8 mouse cellular contexts compared by ENCODE assay signal in genomic region chr4:155891551-155892001, GRCm38 (mm10). TPM values are rescaled to one million over a fixed set of nuclear protein-coding genes. Genes with fewer than 3 reads are reported as not detected.
A peak's percentile ranks its signal among the peaks of the same experiment; 100 is the strongest.
DNase-seq lines count a peak whose midpoint lies in the region; ATAC-seq and TF ChIP-seq lines count a peak whose summit lies in the region.

Gene Pusl1 (minus strand): TSS chr4:155891781.
Gene Acap3 (plus strand): TSS chr4:155891822.

- peak within 1 kb of the TSS; percentile 98 for H3K4me2 ChIP-seq in heart, embryonic 11.5 days
- peak within 1 kb of the TSS; percentile 97 for H3K4me2 ChIP-seq in kidney, embryonic 16.5 days (replicated peaks; ENCODE audit: low read depth, low read length)
- H3K4me2 ChIP-seq in myocyte (ENCODE audit: low read depth) = peak within 1 kb of the TSS; percentile 83

- H3K4me1 ChIP-seq in heart, embryonic 11.5 days (ENCODE audit: control insufficient read depth, insufficient read depth, low read length) = peaks cover 27% of the 10 kb centered on the region
- peaks cover 37% of the 10 kb centered on the region for H3K4me1 ChIP-seq in kidney, embryonic 16.5 days (ENCODE audit: insufficient read depth, low read length)
- peaks cover 3% of the 10 kb centered on the region; the same call in 1 of the 2 replicates for H3K4me1 ChIP-seq in liver, adult 2 months (ENCODE audit: control insufficient read depth, insufficient read depth, low read length)

- WGBS in heart, embryonic 11.5 days (ENCODE audit: insufficient replicate concordance) = under 1% methylated on average over 52 of the region's 52 CpGs
- WGBS in kidney, embryonic 16.5 days = under 1% methylated on average over 52 of the region's 52 CpGs
- under 1% methylated on average over 52 of the region's 52 CpGs for WGBS in liver, adult 2 months

- H3K36me3 ChIP-seq in heart, embryonic 11.5 days (ENCODE audit: control insufficient read depth, insufficient read depth, low read length) = peaks cover 17% of the 10 kb centered on the region
- H3K36me3 ChIP-seq in kidney, embryonic 16.5 days (ENCODE audit: insufficient read depth, low read length) = peaks cover 31% of the 10 kb centered on the region
- peaks cover 8% of the 10 kb centered on the region; the same call in 1 of the 2 replicates for H3K36me3 ChIP-seq in liver, adult 2 months (ENCODE audit: control insufficient read depth, insufficient read depth, low read length)
- H3K36me3 ChIP-seq in myocyte (ENCODE audit: control insufficient read depth, insufficient read depth) = peaks cover 5% of the 10 kb centered on the region
- peaks cover 4% of the 10 kb centered on the region for H3K36me3 ChIP-seq in splenic B cell, adult 2 months (ENCODE audit: control insufficient read depth, insufficient read depth, low read length, poor library complexity, severe bottlenecking)

- DNase-seq in B cell, adult 2 months = peak; percentile 98
- DNase-seq in brain, adult 2 months (ENCODE audit: low read depth, low spot score) = peak; percentile 98
- DNase-seq in liver, adult 2 months (ENCODE audit: extremely low read depth, low read depth, low spot score) = peak; percentile 76
- peak; percentile 97 for DNase-seq in splenic B cell, adult 2 months (ENCODE audit: low read depth, low spot score)

- TF ChIP-seq POLR2A in liver, adult 2 months (IDR thresholded peaks at IDR 0.05; ENCODE audit: extremely low read depth, insufficient read depth, low read length) = no peak
- TF ChIP-seq POLR2A in myocyte (IDR thresholded peaks at IDR 0.05; ENCODE audit: insufficient read length, low read depth) = peak; percentile 78

- no peaks in the 10 kb centered on the region for H3K27me3 ChIP-seq in heart, embryonic 11.5 days (ENCODE audit: control insufficient read depth, insufficient read depth, low read length)
- H3K27me3 ChIP-seq in kidney, embryonic 16.5 days (ENCODE audit: insufficient read depth, low read length) = no peaks in the 10 kb centered on the region
- no peaks in the 10 kb centered on the region for H3K27me3 ChIP-seq in liver, adult 2 months (ENCODE audit: control insufficient read depth, insufficient read depth, low read length)
- H3K27me3 ChIP-seq in myocyte (ENCODE audit: control insufficient read depth, insufficient read depth, insufficient read length) = no peaks in the 10 kb centered on the region
- H3K27me3 ChIP-seq in splenic B cell, adult 2 months (ENCODE audit: control insufficient read depth, insufficient read depth, low read length, poor library complexity, severe bottlenecking) = no peaks in the 10 kb centered on the region

- H3K4me3 ChIP-seq in heart, embryonic 11.5 days (ENCODE audit: low read depth, low read length) = peak within 1 kb of the TSS; percentile 85
- H3K4me3 ChIP-seq in kidney, embryonic 16.5 days (ENCODE audit: low read length) = peak within 1 kb of the TSS; percentile 82
- H3K4me3 ChIP-seq in liver, adult 2 months (ENCODE audit: insufficient read depth, low read depth, low read length) = peak within 1 kb of the TSS; percentile 87
- peak within 1 kb of the TSS; percentile 78 for H3K4me3 ChIP-seq in myocyte

- H3K27ac ChIP-seq in heart, embryonic 11.5 days (ENCODE audit: low read depth, low read length) = peak within 1 kb of the TSS; percentile 96
- peak within 1 kb of the TSS; percentile 97 for H3K27ac ChIP-seq in kidney, embryonic 16.5 days (ENCODE audit: low read length)
- peak within 1 kb of the TSS; percentile 97 for H3K27ac ChIP-seq in liver, adult 2 months (replicated peaks; ENCODE audit: insufficient read depth, low read depth, low read length)

- ATAC-seq in erythroblast, adult 5-6 weeks (replicated peaks; ENCODE audit: low FRiP score, poor library complexity, severe bottlenecking) = peak; percentile 69
- peak; percentile 84 for ATAC-seq in heart, embryonic 11.5 days (replicated peaks; ENCODE audit: insufficient number of reproducible peaks, low FRiP score, low TSS enrichment)
- ATAC-seq in kidney, embryonic 16.5 days (ENCODE audit: low FRiP score, low TSS enrichment) = peak; percentile 89

- no peaks in the 10 kb centered on the region for H3K9me3 ChIP-seq in heart, embryonic 11.5 days (replicated peaks; ENCODE audit: control insufficient read depth, low read length)
- H3K9me3 ChIP-seq in kidney, embryonic 16.5 days (ENCODE audit: low read length) = no peaks in the 10 kb centered on the region

- no peak for TF ChIP-seq CTCF in liver, adult 2 months (IDR thresholded peaks at IDR 0.05; ENCODE audit: low read depth, low read length)

- H3K79me2 ChIP-seq in liver, adult 2 months (ENCODE audit: control insufficient read depth, insufficient read depth, low read length) = peaks cover 8% of the 10 kb centered on the region; the same call in 1 of the 2 replicates
- peaks cover 35% of the 10 kb centered on the region for H3K79me2 ChIP-seq in myocyte (ENCODE audit: control insufficient read depth, insufficient read depth)

- H3ac ChIP-seq in myocyte (ENCODE audit: control insufficient read depth, insufficient read length) = peak within 1 kb of the TSS; percentile 94

- peak within 1 kb of the TSS; percentile 93 for H3K9ac ChIP-seq in heart, embryonic 11.5 days (ENCODE audit: low read depth, low read length)
- peak within 1 kb of the TSS; percentile 87 for H3K9ac ChIP-seq in kidney, embryonic 16.5 days (replicated peaks; ENCODE audit: low read length)
- peak within 1 kb of the TSS; percentile 90 for H3K9ac ChIP-seq in liver, adult 2 months (ENCODE audit: low read depth, low read length)

TF ChIP-seq in myocyte, 11 proteins besides CTCF, POLR2A, EP300 and RAD21:
- TF ChIP-seq CEBPB (IDR thresholded peaks at IDR 0.05; ENCODE audit: insufficient read depth, poor library complexity, severe bottlenecking) = no peak
- peak; percentile 19 for TF ChIP-seq USF1 (IDR thresholded peaks at IDR 0.05; ENCODE audit: low read depth)
- peak; percentile 68 for TF ChIP-seq POLR2AphosphoS2 (IDR thresholded peaks at IDR 0.05; ENCODE audit: insufficient read length, low read depth)
- TF ChIP-seq TCF3 (IDR thresholded peaks at IDR 0.05; ENCODE audit: insufficient read length, low read depth) = no peak

RNA-seq across cellular contexts. Expression of gene Pusl1, which starts in this region (rescaled TPM):
- 2.3 and 5.9 TPM in 2 replicates for total RNA-seq in erythroblast, adult 5-6 weeks (2015; ENCODE audit: low replicate concordance)
- 2.2 and 5.3 TPM in 2 replicates for total RNA-seq in erythroblast, adult 5-6 weeks (2017; ENCODE audit: low replicate concordance)
- 30.6 and 32.9 TPM in 2 replicates for polyA plus RNA-seq in heart, embryonic 11.5 days (2014; fragmentation: Nextera tagmentation; extraction: Ambion mirVana)
- 51.4 and 55.1 TPM in 2 replicates for polyA plus RNA-seq in kidney, embryonic 16.5 days (2015; fragmentation: Nextera tagmentation; extraction: Ambion mirVana)
- total RNA-seq in liver, adult 2 months (2014; rRNA removed) = 13.6 and 15.5 TPM in 2 replicates
- 33.5 and 35.0 TPM in 2 replicates for polyA plus RNA-seq in liver, adult 2 months (2012; rRNA removed)
- polyA plus RNA-seq in myocyte (2012; fragmentation: generic; extraction: Trizol) = 19.1 TPM

RNA-seq across cellular contexts. Expression of gene Acap3, which starts in this region (rescaled TPM):
- total RNA-seq in erythroblast, adult 5-6 weeks (2015; ENCODE audit: low replicate concordance) = 5.6 and 10.0 TPM in 2 replicates
- total RNA-seq in erythroblast, adult 5-6 weeks (2017; ENCODE audit: low replicate concordance) = 4.3 and 23.7 TPM in 2 replicates
- polyA plus RNA-seq in heart, embryonic 11.5 days (2014; fragmentation: Nextera tagmentation; extraction: Ambion mirVana) = 9.2 and 10.2 TPM in 2 replicates
- polyA plus RNA-seq in kidney, embryonic 16.5 days (2015; fragmentation: Nextera tagmentation; extraction: Ambion mirVana) = 16.5 and 17.6 TPM in 2 replicates
- total RNA-seq in liver, adult 2 months (2014; rRNA removed) = 2.5 and 3.4 TPM in 2 replicates
- 4.9 and 6.9 TPM in 2 replicates for polyA plus RNA-seq in liver, adult 2 months (2012; rRNA removed)
- 22.3 TPM for polyA plus RNA-seq in myocyte (2012; fragmentation: generic; extraction: Trizol)

Comparison
In these comparisons a context has a peak if more than half of its experiments do, and no peak if none do; other contexts are left out.
1. Peak in every context shown above with its lines: DNase-seq, ATAC-seq, H3K4me3 ChIP-seq and H3K27ac ChIP-seq.